Mouse (Mus musculus) heart, embryonic 11.5 days (tissue): ENCODE results near the gene Fut8. TPM values are rescaled to one million over a fixed set of nuclear protein-coding genes. Genes with fewer than 3 reads are reported as not detected.
"Not testable (repeated sequence)": the region's sequence is repeated elsewhere in the genome, so short reads cannot be mapped to it uniquely, and the experiment has no call there.

Experiments
- ATAC-seq: fragments of 200-750 bp; cut with Nextera tagmentation; replicated peaks from 2 replicates; pipeline ENCODE4 v1.8.0; 2017; ENCODE audit warnings: moderate library complexity; ENCODE audit not compliant: insufficient number of reproducible peaks, low FRiP score, low TSS enrichment
- H3K27ac ChIP-seq: fragments of 300-500 bp; sonication (generic); 2 replicates; pipeline ENCODE4 v1.5.1; 2014; ENCODE audit warnings: mild to moderate bottlenecking, low read depth, low read length
- H3K27me3 ChIP-seq: fragments of 300-500 bp; sonication (generic); 2 replicates; pipeline ENCODE4 v1.6.1; 2014; ENCODE audit warnings: mild to moderate bottlenecking, low read length, mixed read lengths; ENCODE audit not compliant: control insufficient read depth, insufficient read depth
- H3K36me3 ChIP-seq: fragments of 300-500 bp; sonication (generic); 2 replicates; pipeline ENCODE4 v1.6.1; 2014; ENCODE audit warnings: mild to moderate bottlenecking, low read length, moderate library complexity, mixed read lengths; ENCODE audit not compliant: control insufficient read depth, insufficient read depth
- H3K4me1 ChIP-seq: fragments of 300-500 bp; sonication (generic); 2 replicates; pipeline ENCODE4 v1.6.1; 2014; ENCODE audit warnings: low read length; ENCODE audit not compliant: control insufficient read depth, insufficient read depth
- H3K4me2 ChIP-seq: fragments of 300-500 bp; sonication (generic); 2 replicates; pipeline ENCODE4 v1.6.1; 2014; ENCODE audit warnings: mild to moderate bottlenecking, moderate library complexity
- H3K4me3 ChIP-seq: fragments of 300-500 bp; sonication (generic); 2 replicates; pipeline ENCODE4 v1.5.1; 2014; ENCODE audit warnings: low read depth, low read length
- H3K9ac ChIP-seq: fragments of 300-500 bp; sonication (generic); 2 replicates; pipeline ENCODE4 v1.6.1; 2014; ENCODE audit warnings: mild to moderate bottlenecking, low read depth, low read length, moderate library complexity
- H3K9me3 ChIP-seq: fragments of 300-500 bp; sonication (generic); replicated peaks from 2 replicates; pipeline ENCODE4 v1.6.1; 2016; ENCODE audit warnings: low read length; ENCODE audit not compliant: control insufficient read depth
- WGBS: fragments of 180-500 bp; shearing (Covaris S2); extraction: QIAGEN DNeasy Blood & Tissue Kit; methylation state at CpG from one replicate; pipeline ENCODE4 v1.1.7; 2014; ENCODE audit not compliant: insufficient replicate concordance; 5-methylcytosine and 5-hydroxymethylcytosine counted together
- polyA plus RNA-seq: library from polyadenylated mRNA; unstranded; fragments of >200 nt; fragmentation: Nextera tagmentation; extraction: Ambion mirVana; gene quantifications from 2 replicates; pipeline ENCODE4 v1.2.1, GENCODE M21; 2014

Fut8 gene
- polyA plus RNA-seq, 1 experiment from 2014 or later: 17.1 TPM

DNA sequence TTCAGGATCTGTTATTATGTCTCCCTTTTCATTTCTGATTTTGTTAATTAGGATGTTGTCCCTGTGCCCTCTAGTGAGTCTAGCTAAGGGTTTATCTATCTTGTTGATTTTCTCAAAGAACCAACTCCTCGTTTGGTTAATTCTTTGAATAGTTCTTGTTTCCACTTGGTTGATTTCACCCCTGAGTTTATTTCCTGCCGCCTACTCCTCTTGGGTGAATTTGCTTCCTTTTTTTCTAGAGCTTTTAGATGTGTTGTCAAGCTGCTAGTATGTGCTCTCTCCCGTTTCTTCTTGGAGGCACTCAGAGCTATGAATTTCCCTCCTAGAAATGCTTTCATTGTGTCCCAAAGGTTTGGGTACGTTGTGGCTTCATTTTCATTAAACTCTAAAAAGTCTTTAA is 286.1 kb downstream of the Fut8 start:
- not testable (repeated sequence) for H3K27ac ChIP-seq, H3K9me3 ChIP-seq, H3K36me3 ChIP-seq, ATAC-seq, H3K4me2 ChIP-seq, H3K27me3 ChIP-seq, H3K4me3 ChIP-seq, H3K4me1 ChIP-seq, H3K9ac ChIP-seq
- 76% methylated on average over 3 of the region's 4 CpGs for WGBS
